Mouse (Mus musculus) myocyte (in vitro differentiated cells): ENCODE results near the gene Try4.

Experiments
- E2F4 ChIP-seq: IDR thresholded peaks from one replicate; pipeline ENCODE4 v1.6.1; 2011; ENCODE audit warnings: mild to moderate bottlenecking, control low read depth, moderate library complexity; ENCODE audit not compliant: insufficient read depth
- MAX ChIP-seq: IDR thresholded peaks from one replicate; pipeline ENCODE4 v1.6.1; 2011; ENCODE audit warnings: low read depth, mild to moderate bottlenecking, control low read depth
- MYOG ChIP-seq, 3 experiments: IDR thresholded peaks; one replicate each; pipeline ENCODE4 v1.6.1; 2011; ENCODE audit warnings: control low read depth in 2 of 3, low read depth in 2 of 3, mild to moderate bottlenecking in 2 of 3; ENCODE audit not compliant: insufficient read length in 2 of 3, control insufficient read depth in 1 of 3, insufficient read depth in 1 of 3
- POLR2A ChIP-seq: IDR thresholded peaks from one replicate; pipeline ENCODE4 v1.6.1; 2011; ENCODE audit warnings: low read depth, mild to moderate bottlenecking, control low read depth, moderate library complexity; ENCODE audit not compliant: insufficient read length
- POLR2AphosphoS2 ChIP-seq: IDR thresholded peaks from one replicate; pipeline ENCODE4 v1.6.1; 2011; ENCODE audit warnings: low read depth, control low read depth; ENCODE audit not compliant: insufficient read length
- REST ChIP-seq: IDR thresholded peaks from one replicate; pipeline ENCODE4 v1.6.1; 2011; ENCODE audit warnings: mild to moderate bottlenecking, control low read depth, moderate library complexity; ENCODE audit not compliant: insufficient read depth, insufficient read length
- TCF12 ChIP-seq: IDR thresholded peaks from one replicate; pipeline ENCODE4 v1.6.1; 2011; ENCODE audit warnings: mild to moderate bottlenecking, control low read depth; ENCODE audit not compliant: poor library complexity, insufficient read depth, severe bottlenecking
- USF1 ChIP-seq: IDR thresholded peaks from one replicate; pipeline ENCODE4 v1.6.1; 2011; ENCODE audit warnings: low read depth, mild to moderate bottlenecking, control low read depth, moderate library complexity

DNA sequence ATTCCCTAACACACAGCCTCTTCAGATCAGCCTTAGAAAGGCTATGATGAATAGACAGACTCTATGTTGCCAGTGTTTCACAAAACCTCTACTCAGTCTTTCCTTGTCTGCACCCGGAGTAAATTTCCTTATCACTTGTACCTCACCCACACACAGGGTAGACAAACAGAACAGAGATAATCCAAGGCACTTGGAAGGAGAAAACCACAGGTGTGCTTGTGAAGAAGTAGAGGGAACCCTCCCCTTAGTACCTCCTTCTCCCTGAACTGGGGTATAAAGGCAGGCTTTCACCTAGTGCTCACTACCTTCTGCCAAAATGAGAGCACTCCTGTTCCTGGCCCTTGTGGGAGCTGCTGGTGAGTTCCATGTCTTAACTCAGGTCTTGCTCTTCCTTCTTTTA lies at the start of gene Try4:
- TF ChIP-seq MYOG (IDR thresholded peaks at IDR 0.05; ENCODE audit: control insufficient read depth in 1 of 3, insufficient read depth in 1 of 3, insufficient read length in 2 of 3, low read depth in 2 of 3) (no peak), POLR2A (no peak), REST (no peak), POLR2AphosphoS2 (no peak), USF1 (no peak), TCF12 (no peak), E2F4 (no peak), MAX (no peak)
